Mouse (Mus musculus) embryonic facial prominence, embryonic 11.5 days (tissue): ENCODE measurements at regions not wholly inside any gene's neighbourhood (a gene's known extent, or its start where the extent isn't known, plus 50 kb on each side); places are given as distances from the start of the nearest gene placed in this dataset.

Experiments used
- ATAC-seq: fragments of 200-750 bp; cut with Nextera tagmentation; replicated peaks from 2 replicates; pipeline ENCODE4 v1.8.0; 2017; ENCODE audit warnings: low read depth; ENCODE audit not compliant: insufficient number of reproducible peaks, low FRiP score, low TSS enrichment
- DNase-seq: peaks from one replicate; pipeline ENCODE4 v3.0.0-alpha.2; 2015; ENCODE audit warnings: low spot score
- H3K27ac ChIP-seq: fragments of 300-500 bp; sonication (generic); replicated peaks from 2 replicates; pipeline ENCODE4 v1.5.1; 2014; ENCODE audit warnings: mild to moderate bottlenecking, low read depth, low read length, control low read depth
- H3K27me3 ChIP-seq: fragments of 300-500 bp; sonication (generic); 2 replicates; pipeline ENCODE4 v1.6.1; 2014; ENCODE audit warnings: mild to moderate bottlenecking, low read length, moderate library complexity, mixed read lengths; ENCODE audit not compliant: control insufficient read depth, insufficient read depth
- H3K36me3 ChIP-seq: fragments of 300-500 bp; sonication (generic); replicated peaks from 2 replicates; pipeline ENCODE4 v1.6.1; 2014; ENCODE audit warnings: low read depth, mild to moderate bottlenecking, low read length, moderate library complexity, mixed read lengths; ENCODE audit not compliant: control insufficient read depth, insufficient read depth
- H3K4me1 ChIP-seq: fragments of 300-500 bp; sonication (generic); 2 replicates; pipeline ENCODE4 v1.6.1; 2014; ENCODE audit warnings: low read length, mixed read lengths; ENCODE audit not compliant: control insufficient read depth, insufficient read depth
- H3K4me2 ChIP-seq: fragments of 300-500 bp; sonication (generic); 2 replicates; pipeline ENCODE4 v1.6.1; 2014; ENCODE audit warnings: low read depth, mild to moderate bottlenecking, control low read depth, low read length, moderate library complexity
- H3K4me3 ChIP-seq: fragments of 300-500 bp; sonication (generic); 2 replicates; pipeline ENCODE4 v1.5.1; 2014; ENCODE audit warnings: low read depth, low read length, control low read depth
- H3K9ac ChIP-seq: fragments of 300-500 bp; sonication (generic); replicated peaks from 2 replicates; pipeline ENCODE4 v1.6.1; 2014; ENCODE audit warnings: mild to moderate bottlenecking, control low read depth, low read length
- H3K9me3 ChIP-seq: fragments of 300-500 bp; sonication (generic); replicated peaks from 2 replicates; pipeline ENCODE4 v1.6.1; 2016; ENCODE audit warnings: mild to moderate bottlenecking, low read length, inconsistent platforms, mixed read lengths; ENCODE audit not compliant: control insufficient read depth
- WGBS: fragments of 180-500 bp; shearing (Covaris S2); extraction: QIAGEN DNeasy Blood & Tissue Kit; methylation state at CpG from one replicate; pipeline ENCODE4 v1.1.7; 2014; 5-methylcytosine and 5-hydroxymethylcytosine counted together

DNA sequence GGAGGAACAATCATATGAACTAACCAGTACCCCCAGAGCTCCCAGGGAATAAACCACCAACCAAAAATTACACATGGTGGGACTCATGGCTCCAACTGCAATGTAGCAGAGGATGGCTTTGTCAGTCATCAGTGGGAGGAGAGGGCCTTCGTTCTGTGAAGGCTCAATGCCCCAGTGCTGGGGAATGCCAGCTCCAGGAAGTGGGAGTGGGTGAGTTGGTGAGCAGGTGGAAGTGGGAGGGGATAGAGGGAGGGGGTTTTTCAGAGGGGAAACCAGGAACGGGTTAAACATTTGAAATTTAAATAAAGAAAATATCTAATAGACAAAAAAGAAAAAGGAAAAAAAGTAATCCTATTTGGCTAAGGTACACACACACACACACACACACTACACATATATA, 88.4 kb upstream of the Cdkn2b start:
- no peak for DNase-seq
- no peaks in the 10 kb centered on the region for H3K36me3 ChIP-seq
- WGBS: 79% methylated on average over 2 of the region's 2 CpGs
- no peaks in the 10 kb centered on the region for H3K27me3 ChIP-seq
- ATAC-seq: no peak
- H3K9me3 ChIP-seq: no peaks in the 10 kb centered on the region
- H3K27ac ChIP-seq: no peak overlapping the region
- no peak overlapping the region for H3K4me2 ChIP-seq
- H3K4me3 ChIP-seq: no peak overlapping the region
- H3K4me1 ChIP-seq: no peaks in the 10 kb centered on the region
- no peak overlapping the region for H3K9ac ChIP-seq

DNA sequence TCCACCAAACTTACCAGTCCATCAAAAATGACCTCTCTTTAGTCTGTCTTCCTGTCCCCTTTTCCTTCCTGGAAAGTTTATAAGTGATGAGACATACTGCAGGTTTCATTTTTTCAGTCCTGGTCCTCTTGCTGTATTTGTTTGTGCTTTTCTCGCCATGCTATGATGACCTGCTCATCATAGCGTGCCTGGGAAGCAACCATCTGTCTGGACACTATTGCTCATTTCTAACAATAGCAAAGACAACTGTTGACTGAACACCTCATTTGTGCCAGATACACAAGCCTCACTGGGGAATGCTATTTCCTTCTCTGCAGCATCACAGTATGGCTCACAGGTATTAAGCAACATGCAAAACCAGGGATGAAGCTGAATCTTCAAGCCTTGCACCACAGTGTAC, 85.2 kb upstream of the Cdkn2b start:
- no peak overlapping the region for H3K9ac ChIP-seq
- ATAC-seq: no peak
- H3K36me3 ChIP-seq: no peaks in the 10 kb centered on the region
- 90% methylated on average over 2 of the region's 2 CpGs for whole genome bisulfite sequencing
- H3K4me2 ChIP-seq: no peak overlapping the region
- no peaks in the 10 kb centered on the region for H3K27me3 ChIP-seq
- no peak overlapping the region for H3K4me3 ChIP-seq
- H3K27ac ChIP-seq: no peak overlapping the region
- no peaks in the 10 kb centered on the region for H3K9me3 ChIP-seq
- no peaks in the 10 kb centered on the region for H3K4me1 ChIP-seq
- DNase-seq: no peak

DNA sequence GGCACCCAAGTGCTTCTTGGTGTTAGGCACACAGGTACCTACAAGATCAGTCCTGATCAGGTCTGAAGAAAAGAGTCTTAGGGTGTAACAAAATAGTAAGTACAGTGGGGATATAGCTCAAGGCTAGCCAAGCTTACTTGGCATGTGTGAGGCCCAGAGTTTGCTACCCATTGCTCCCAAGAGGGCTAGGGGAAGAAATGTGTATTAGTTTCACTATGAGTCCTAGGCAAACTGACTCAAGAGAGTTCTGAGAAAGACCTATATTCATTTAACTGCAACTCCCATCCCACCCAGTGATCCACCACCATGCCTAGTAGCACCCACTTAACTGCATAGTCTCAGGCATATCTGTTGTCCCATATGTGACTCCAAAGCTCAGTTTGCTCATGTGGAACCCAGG, 84.5 kb upstream of the Cdkn2b start:
- no peak for DNase-seq
- no peaks in the 10 kb centered on the region for H3K36me3 ChIP-seq
- no peak overlapping the region for H3K9ac ChIP-seq
- no peaks in the 10 kb centered on the region for H3K4me1 ChIP-seq
- no peak for ATAC-seq
- H3K27me3 ChIP-seq: no peaks in the 10 kb centered on the region
- no peaks in the 10 kb centered on the region for H3K9me3 ChIP-seq
- H3K27ac ChIP-seq: no peak overlapping the region
- no peak overlapping the region for H3K4me3 ChIP-seq
- no peak overlapping the region for H3K4me2 ChIP-seq

DNA sequence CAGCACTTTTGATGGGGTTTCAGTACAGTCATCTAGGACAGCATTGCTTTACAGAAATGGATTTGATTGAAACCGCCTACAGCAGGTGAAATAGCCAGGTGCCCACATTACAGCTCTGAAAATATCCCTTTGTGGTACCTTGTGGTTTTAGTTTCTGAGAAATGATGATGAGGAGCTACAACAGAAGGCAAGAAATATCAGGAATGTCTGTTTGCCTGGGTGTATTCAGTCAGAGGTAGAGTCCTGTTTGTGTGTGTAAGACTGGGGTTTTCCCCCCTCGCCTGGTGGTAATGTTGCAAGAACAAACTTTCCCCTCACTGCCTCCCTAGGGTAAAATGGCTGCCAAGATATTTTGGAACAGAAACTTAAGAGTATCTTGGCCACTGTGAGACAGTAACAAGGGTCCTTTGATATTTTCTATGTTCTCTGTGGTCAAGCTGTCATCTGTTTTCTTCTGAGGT, 82.4 kb upstream of the Cdkn2b start:
- H3K4me3 ChIP-seq: no peak overlapping the region
- H3K4me1 ChIP-seq: no peaks in the 10 kb centered on the region
- H3K4me2 ChIP-seq: no peak overlapping the region
- DNase-seq (no peak), ATAC-seq (no peak)
- WGBS: 78% methylated on average over 2 of the region's 2 CpGs
- no peaks in the 10 kb centered on the region for H3K27me3 ChIP-seq
- no peaks in the 10 kb centered on the region for H3K36me3 ChIP-seq
- no peak overlapping the region for H3K27ac ChIP-seq
- no peak overlapping the region for H3K9ac ChIP-seq
- H3K9me3 ChIP-seq: no peaks in the 10 kb centered on the region

DNA sequence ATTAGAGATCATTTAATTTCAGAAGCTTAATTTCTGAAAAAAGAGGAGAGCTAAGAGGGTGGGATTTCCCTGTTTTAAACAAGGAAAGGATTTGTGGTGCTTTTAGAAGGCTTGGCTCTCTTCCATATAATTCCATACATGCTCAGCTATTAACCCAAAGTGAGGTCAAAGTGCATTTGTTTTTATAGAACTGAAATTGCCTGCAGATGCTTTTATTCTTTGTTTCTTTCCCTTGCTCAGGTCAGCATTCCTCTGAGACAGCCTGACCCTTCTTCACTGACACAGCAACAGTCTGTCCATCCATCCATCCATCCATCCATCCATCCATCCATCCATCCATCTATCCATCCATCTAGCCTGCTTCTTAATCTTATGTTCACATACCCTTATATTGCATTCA, 82.0 kb upstream of the Cdkn2b start:
- DNase-seq: peak; percentile 22
- Histone ChIP-seq H3K9me3 (no peaks in the 10 kb centered on the region), H3K4me1 (no peaks in the 10 kb centered on the region), H3K4me2 (no peak overlapping the region), H3K4me3 (no peak overlapping the region), H3K27ac (no peak overlapping the region), H3K9ac (no peak overlapping the region), H3K36me3 (no peaks in the 10 kb centered on the region), H3K27me3 (no peaks in the 10 kb centered on the region)
- ATAC-seq: no peak

DNA sequence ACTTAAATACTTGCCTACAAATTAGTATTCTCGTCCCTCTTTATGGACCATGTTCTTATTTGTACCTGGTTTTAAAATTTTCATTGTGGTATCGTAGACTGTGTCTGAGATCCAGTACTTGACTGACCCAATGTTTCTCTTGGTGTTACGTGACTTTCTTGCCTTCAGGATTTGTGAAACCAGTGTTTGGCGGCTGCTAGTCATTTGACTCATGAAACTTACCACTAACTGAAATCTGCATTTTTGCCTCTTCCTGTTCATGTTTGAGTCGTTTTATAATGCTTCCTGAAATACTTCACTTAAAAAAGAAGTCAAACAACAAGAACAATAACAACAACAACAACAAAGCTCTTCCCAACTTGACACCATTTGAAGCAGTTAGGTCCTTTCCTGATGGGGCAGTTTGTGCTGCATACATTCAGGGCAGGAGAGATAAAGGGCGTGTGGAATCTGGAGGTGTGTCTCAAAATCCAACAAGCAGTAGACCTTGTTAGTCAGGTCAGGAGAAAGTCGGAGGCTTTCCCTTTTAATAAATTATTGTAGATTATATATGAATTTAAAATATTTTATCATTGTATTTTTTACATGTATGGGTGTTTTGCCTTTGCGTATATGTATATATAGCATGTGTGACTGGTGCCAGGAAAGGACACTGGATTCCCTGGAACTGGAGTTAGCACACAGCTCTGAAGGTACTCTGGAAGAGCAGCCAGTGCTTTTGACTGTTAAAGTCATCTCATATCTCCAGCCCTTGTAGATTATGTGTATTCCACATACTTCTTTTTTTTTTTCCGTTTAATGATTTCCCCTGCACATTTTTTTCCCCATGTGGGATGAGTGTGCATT, 80.8 kb upstream of the Cdkn2b start:
- H3K27me3 ChIP-seq: no peaks in the 10 kb centered on the region
- H3K27ac ChIP-seq: no peak overlapping the region
- DNase-seq: no peak
- H3K4me1 ChIP-seq: no peaks in the 10 kb centered on the region
- WGBS: 85% methylated on average over 9 of the region's 9 CpGs
- no peak for ATAC-seq
- no peak overlapping the region for H3K4me2 ChIP-seq
- no peaks in the 10 kb centered on the region for H3K36me3 ChIP-seq
- no peak overlapping the region for H3K9ac ChIP-seq
- no peaks in the 10 kb centered on the region for H3K9me3 ChIP-seq
- H3K4me3 ChIP-seq: no peak overlapping the region

DNA sequence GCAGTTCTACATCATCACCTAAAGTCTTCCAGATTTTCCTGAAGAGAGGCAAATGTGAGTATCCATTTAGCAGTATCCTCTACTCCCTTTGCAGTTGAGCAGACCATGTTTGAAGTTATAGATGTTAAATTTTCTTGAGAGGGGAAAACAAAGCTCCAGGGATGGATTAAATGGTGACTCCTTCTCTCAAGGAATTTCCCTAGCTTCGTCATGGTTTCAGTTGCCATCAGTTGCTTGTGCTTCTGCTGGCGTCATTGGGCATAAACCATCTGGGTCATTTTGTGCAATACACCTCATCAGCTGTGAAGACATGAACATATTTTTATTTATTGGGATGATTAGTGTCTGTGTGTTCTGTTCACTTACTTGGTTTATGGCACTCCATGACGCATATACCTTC, 72.7 kb upstream of the Cdkn2b start:
- Histone ChIP-seq H3K27me3 (no peaks in the 10 kb centered on the region), H3K4me3 (no peak overlapping the region), H3K9me3 (no peaks in the 10 kb centered on the region), H3K4me1 (no peaks in the 10 kb centered on the region), H3K27ac (no peak overlapping the region), H3K9ac (no peak overlapping the region), H3K36me3 (no peaks in the 10 kb centered on the region), H3K4me2 (no peak overlapping the region)
- 92% methylated on average over 3 of the region's 3 CpGs for WGBS
- no peak for DNase-seq
- ATAC-seq: no peak

DNA sequence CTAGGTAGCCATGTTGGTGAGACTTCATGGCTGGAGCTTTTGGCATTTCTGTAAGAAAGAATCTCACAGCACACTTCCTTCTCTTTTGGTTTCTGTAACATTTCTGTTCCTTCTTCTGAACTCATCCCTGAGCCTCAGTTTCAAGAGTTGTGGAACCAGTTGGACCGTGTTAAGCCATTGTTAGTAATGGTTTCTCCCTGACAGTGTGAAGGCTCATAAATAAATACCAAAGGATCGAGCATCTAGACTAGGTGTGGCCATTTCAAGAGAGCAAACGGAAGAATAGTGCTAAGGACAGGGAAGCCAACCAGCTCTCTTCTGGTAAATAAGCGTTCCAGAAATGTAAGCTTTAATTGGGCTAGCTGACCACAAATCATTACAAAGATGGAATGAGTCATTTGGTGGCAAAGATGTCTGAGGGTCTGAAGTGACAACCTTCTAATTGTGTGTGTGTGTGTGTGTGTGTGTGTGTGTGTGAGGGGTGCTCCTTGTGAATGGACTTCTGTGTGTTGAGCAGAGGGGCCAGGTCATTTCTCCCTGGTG, 71.7 kb upstream of the Cdkn2b start:
- no peak overlapping the region for H3K9ac ChIP-seq
- H3K4me2 ChIP-seq: no peak overlapping the region
- no peak for ATAC-seq
- no peaks in the 10 kb centered on the region for H3K9me3 ChIP-seq
- H3K36me3 ChIP-seq: no peaks in the 10 kb centered on the region
- no peaks in the 10 kb centered on the region for H3K4me1 ChIP-seq
- no peak overlapping the region for H3K27ac ChIP-seq
- no peaks in the 10 kb centered on the region for H3K27me3 ChIP-seq
- no peak overlapping the region for H3K4me3 ChIP-seq
- DNase-seq: no peak
- WGBS: 88% methylated on average over 4 of the region's 4 CpGs
